8 mouse cellular contexts compared by ENCODE assay signal in genomic region chr4:119966105-119967072, GRCm38 (mm10).
DNase-seq lines count a peak whose midpoint lies in the region; ATAC-seq lines count a peak whose summit lies in the region.

No protein-coding gene starts in this region.

- no peaks in the 10 kb centered on the region for H3K9me3 ChIP-seq in hindbrain, embryonic 14.5 days (ENCODE audit: control insufficient read depth, low read length)

- H3K4me1 ChIP-seq in hindbrain, embryonic 14.5 days (replicated peaks; ENCODE audit: control insufficient read depth, insufficient read depth, low read length), result peaks cover 25% of the 10 kb centered on the region

- H3K4me3 ChIP-seq in hindbrain, embryonic 14.5 days (replicated peaks; ENCODE audit: low read length), result no peak overlapping the region

- H3K36me3 ChIP-seq in hindbrain, embryonic 14.5 days (replicated peaks; ENCODE audit: control insufficient read depth, insufficient read depth), result no peaks in the 10 kb centered on the region

- peak; percentile 45 to 56 for DNase-seq in layer of hippocampus, adult 18-20 months (ENCODE audit: low spot score in 2 of 2)
- no peak for DNase-seq in layer of hippocampus, postnatal 10 days (ENCODE audit: low spot score in 2 of 2)
- DNase-seq in gastrocnemius, adult 8-10 months (ENCODE audit: low spot score in 2 of 2), result peak; percentile 63 to 64
- DNase-seq in left cerebral cortex, postnatal 25 days (ENCODE audit: low spot score in 2 of 2), result peak; percentile 64 to 95
- no peak for DNase-seq in hindbrain, embryonic 14.5 days (ENCODE audit: low spot score)
- no peak for DNase-seq in thymus, postnatal 25 days

- H3K27me3 ChIP-seq in hindbrain, embryonic 14.5 days (ENCODE audit: control insufficient read depth, insufficient read depth, low read length), result no peaks in the 10 kb centered on the region

- H3K9ac ChIP-seq in hindbrain, embryonic 14.5 days, result no peak overlapping the region

- H3K4me2 ChIP-seq in hindbrain, embryonic 14.5 days (replicated peaks), result no peak overlapping the region

- 66% methylated on average over 20 of the region's 20 CpGs for whole genome bisulfite sequencing in hindbrain, embryonic 14.5 days

- peak; percentile 62 for ATAC-seq in monocyte, adult 5-6 weeks (replicated peaks; ENCODE audit: insufficient number of reproducible peaks, low FRiP score, low TSS enrichment, poor library complexity, severe bottlenecking)
- ATAC-seq in cerebellum, adult (ENCODE audit: insufficient number of reproducible peaks, low FRiP score, low TSS enrichment), result no peak
- no peak for ATAC-seq in hindbrain, embryonic 14.5 days (ENCODE audit: low FRiP score)

- no peak overlapping the region for H3K27ac ChIP-seq in hindbrain, embryonic 14.5 days

- intact Hi-C loops in left cerebral cortex, postnatal 25 days (cut with DNase I), result loop anchor here (2.0 to 5.0 kb wide), 5 partner anchors 16 to 209 kb away; no protein-coding TSS in a partner anchor

Comparison
In these comparisons a context has a peak if more than half of its experiments do, and no peak if none do; other contexts are left out.
1. DNase-seq: peak in layer of hippocampus, adult 18-20 months (2 of 2), gastrocnemius, adult 8-10 months (2 of 2) and left cerebral cortex, postnatal 25 days (2 of 2); none in layer of hippocampus, postnatal 10 days (0 of 2), hindbrain, embryonic 14.5 days (single experiment) and thymus, postnatal 25 days (single experiment).